Mouse (Mus musculus): ENCODE measurements around the gene Fam169a. TPM values are rescaled to one million over a fixed set of nuclear protein-coding genes. Genes with fewer than 3 reads are reported as not detected.

The Fam169a gene
- polyA plus RNA-seq, 1 experiment from 2014 or later = 0.31 TPM

- ChIA-PET CTCF (no interaction called here), POLR2A (no interaction called here)
- DNase-seq (ENCODE audit: low read depth, low spot score) = no peak
- H3K27me3 ChIP-seq = no peaks in the 10 kb centered on the region
- no peak for TF ChIP-seq CTCF (IDR thresholded peaks at IDR 0.05)
- in situ Hi-C loops (cut with MboI; ENCODE audit: low pct_unique_long_range_greater_than_20kb) = no loop called here
- no peak for ATAC-seq
These were observed 111.9 kb downstream of the Fam169a start for GRCm38 (mm10) chr13:97178943-97179342.

DNA sequence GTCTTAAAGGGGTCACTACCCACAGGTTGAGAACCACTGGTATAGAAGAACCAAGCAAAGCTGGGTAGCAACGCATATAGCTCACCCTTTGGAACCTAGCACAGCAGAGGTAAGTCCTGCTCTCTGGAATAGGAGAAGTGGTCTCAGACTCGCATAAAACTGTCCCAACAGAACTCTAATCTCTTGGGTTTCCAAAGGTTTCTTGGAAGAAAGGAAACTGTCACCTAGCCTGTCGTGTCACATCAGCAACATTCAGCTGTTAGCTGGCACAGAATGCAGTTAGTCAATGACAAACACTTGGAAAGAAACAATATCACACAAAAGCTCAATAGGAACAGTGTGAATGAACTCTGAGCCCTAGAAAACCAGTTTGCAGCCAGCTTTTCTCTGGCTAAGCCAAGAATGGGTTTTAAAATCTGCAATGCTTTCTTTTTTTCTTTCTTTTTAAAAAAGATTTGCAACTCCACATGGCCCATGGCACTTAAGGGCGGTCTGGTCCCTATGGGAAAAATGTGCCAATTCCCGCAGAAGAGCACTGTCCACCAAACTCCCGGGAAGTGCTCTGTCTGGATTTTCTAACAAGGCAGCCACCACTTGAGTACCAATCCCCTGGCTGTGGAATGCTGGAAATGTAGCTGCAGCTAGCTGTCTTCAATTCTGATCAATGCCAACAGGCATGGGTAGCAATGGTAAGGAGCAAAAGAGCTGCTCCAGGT is 113.2 kb downstream of the Fam169a start:
- ChIA-PET CTCF (no interaction called here), POLR2A (no interaction called here)
- H3K27me3 ChIP-seq = no peaks in the 10 kb centered on the region
- no peak for DNase-seq (ENCODE audit: low read depth, low spot score)
- in situ Hi-C loops (cut with MboI; ENCODE audit: low pct_unique_long_range_greater_than_20kb) = no loop called here
- no peak for TF ChIP-seq CTCF (IDR thresholded peaks at IDR 0.05)
- ATAC-seq = no peak

Other genes with a start within 250 kb of the Fam169a start
- gene Gcnt4, start 142.6 kb upstream of the Fam169a start, polyA plus RNA-seq (2021) = 1.7 TPM
- not detected for gene 1700029F12Rik, start 32.9 kb upstream of the Fam169a start, polyA plus RNA-seq (2021)
- 62.5 TPM for gene Gm6169, start 32.0 kb downstream of the Fam169a start, polyA plus RNA-seq (2021)
- gene Gfm2, start 70.7 kb downstream of the Fam169a start, polyA plus RNA-seq (2021) = 29.4 TPM
- gene Nsa2, start 70.7 kb downstream of the Fam169a start, polyA plus RNA-seq (2021) = 99.9 TPM
- gene Hexb, start 131.1 kb downstream of the Fam169a start, polyA plus RNA-seq (2021) = 135 TPM
- 43.7 TPM for gene Enc1, start 173.8 kb downstream of the Fam169a start, polyA plus RNA-seq (2021)

Data from Patski (cell line).